Mouse (Mus musculus) right cerebral cortex, postnatal 4 days (tissue): ENCODE measurements around the gene Aplp2.

ENCODE experiments used
- DNase-seq: peaks from one replicate; pipeline ENCODE4 v3.0.0-alpha.2; 2022

The Aplp2 gene

GRCm38 (mm10) chr9:31119882-31120532, 91.6 kb downstream of the Aplp2 start:
- no peak for DNase-seq

- DNase-seq, result no peak
Observed at GRCm38 (mm10) chr9:31119405-31119804, 92.2 kb downstream of the Aplp2 start.

GRCm38 (mm10) chr9:31118520-31119298, 92.9 kb downstream of the Aplp2 start:
- no peak for DNase-seq

GRCm38 (mm10) chr9:31117488-31117887, 94.1 kb downstream of the Aplp2 start:
- no peak for DNase-seq

- no peak for DNase-seq
Observed at GRCm38 (mm10) chr9:31117088-31117487, 94.5 kb downstream of the Aplp2 start.

GRCm38 (mm10) chr9:31115586-31115985, 96.0 kb downstream of the Aplp2 start:
- DNase-seq, result no peak

GRCm38 (mm10) chr9:31108464-31108863, 103.2 kb downstream of the Aplp2 start:
- DNase-seq, result no peak
